19 mouse cellular contexts compared by ENCODE assay signal in genomic region chr4:89466766-89467165, GRCm38 (mm10).
"Had no signal": no experiment of that assay in that cellular context is flagged by ENCODE, and none has a peak within 500 bp of the region (broad histone marks: within the 10 kb centered on the region; RNA-seq: fewer than 3 reads in every experiment).

No protein-coding gene starts in this region.

- H3K36me3 ChIP-seq: limb, embryonic 13.5 days; liver, embryonic 15.5 days; midbrain, embryonic 10.5 days; neural tube, embryonic 12.5 days had no signal

- H3K4me1 ChIP-seq: neural tube, embryonic 12.5 days had no signal

- H3K4me2 ChIP-seq: limb, embryonic 13.5 days; liver, embryonic 15.5 days; lung, embryonic 14.5 days; neural tube, embryonic 12.5 days had no signal

- H3K9ac ChIP-seq: limb, embryonic 13.5 days; liver, embryonic 15.5 days; lung, embryonic 14.5 days; neural tube, embryonic 12.5 days had no signal

- H3K27ac ChIP-seq: limb, embryonic 13.5 days; liver, embryonic 15.5 days; midbrain, embryonic 10.5 days; neural tube, embryonic 12.5 days had no signal

- H3K9me3 ChIP-seq: limb, embryonic 13.5 days; liver, embryonic 15.5 days; midbrain, embryonic 10.5 days; neural tube, embryonic 12.5 days had no signal

- H3K27me3 ChIP-seq: limb, embryonic 13.5 days; liver, embryonic 15.5 days; neural tube, embryonic 12.5 days had no signal

- H3K4me3 ChIP-seq: limb, embryonic 13.5 days; liver, embryonic 15.5 days; midbrain, embryonic 10.5 days; myocyte; neural tube, embryonic 12.5 days had no signal

- DNase-seq: kidney, adult 2 months; kidney, postnatal 36 days; layer of hippocampus, adult 9-11 months; layer of hippocampus, postnatal 36 days; left cerebral cortex, postnatal 4 days; lung, embryonic 14.5 days; lung, postnatal 10 days; lung, postnatal 4 days; midbrain, embryonic 14.5 days; retina, postnatal 1 day; right cerebral cortex, postnatal 4 days; spleen, adult 18-20 months; thymus, adult 2 months; thymus, postnatal 4 days had no signal
